Mouse (Mus musculus) liver, postnatal 0 days (tissue): Measurements from ENCODE around the gene Best1. TPM values are rescaled to one million over a fixed set of nuclear protein-coding genes. Genes with fewer than 3 reads are reported as not detected.

Source experiments
- ATAC-seq: fragments of 200-750 bp; cut with Nextera tagmentation; 2 replicates; pipeline ENCODE4 v1.8.0; 2017; ENCODE audit warnings: mild to moderate bottlenecking, moderate library complexity
- DNase-seq: peaks from one replicate; pipeline ENCODE4 v3.0.0-alpha.2; 2016
- H3K27ac ChIP-seq: fragments of 300-500 bp; sonication (generic); 2 replicates; pipeline ENCODE4 v1.5.1; 2014; ENCODE audit warnings: antibody characterized with exemption, moderate library complexity, mild to moderate bottlenecking, low read depth
- H3K27me3 ChIP-seq: fragments of 300-500 bp; sonication (generic); 2 replicates; pipeline ENCODE4 v1.6.1; 2014; ENCODE audit warnings: low read length, control low read depth, mixed read lengths; ENCODE audit not compliant: insufficient read depth
- H3K36me3 ChIP-seq: fragments of 300-500 bp; sonication (generic); replicated peaks from 2 replicates; pipeline ENCODE4 v1.6.1; 2014; ENCODE audit warnings: mild to moderate bottlenecking, control low read depth, low read length, moderate library complexity, mixed read lengths; ENCODE audit not compliant: insufficient read depth
- H3K4me1 ChIP-seq: fragments of 300-500 bp; sonication (generic); 2 replicates; pipeline ENCODE4 v1.6.1; 2014; ENCODE audit warnings: antibody characterized with exemption, mild to moderate bottlenecking, control low read depth; ENCODE audit not compliant: insufficient read depth
- H3K4me2 ChIP-seq: fragments of 300-500 bp; sonication (generic); 2 replicates; pipeline ENCODE4 v1.6.1; 2014; ENCODE audit warnings: low read depth, mild to moderate bottlenecking, low read length, moderate library complexity, mixed read lengths
- H3K4me3 ChIP-seq: fragments of 300-500 bp; sonication (generic); 2 replicates; pipeline ENCODE4 v1.5.1; 2014; ENCODE audit warnings: low read depth, low read length
- H3K9ac ChIP-seq: fragments of 300-500 bp; sonication (generic); replicated peaks from 2 replicates; pipeline ENCODE4 v1.6.1; 2014; ENCODE audit warnings: mild to moderate bottlenecking, moderate library complexity
- H3K9me3 ChIP-seq: fragments of 300-500 bp; sonication (generic); 2 replicates; pipeline ENCODE4 v1.6.1; 2016; ENCODE audit warnings: mild to moderate bottlenecking, control low read depth, low read length, mixed read lengths
- CTCF ChIP-seq: sonication (generic); IDR thresholded peaks from 2 replicates; pipeline ENCODE4 v1.5.1; 2016; ENCODE audit warnings: antibody characterized with exemption, low read depth
- EP300 ChIP-seq: IDR thresholded peaks from 2 replicates; pipeline ENCODE4 v1.6.1; 2016; ENCODE audit warnings: antibody characterized with exemption, low read depth, mild to moderate bottlenecking
- WGBS: fragments of 180-500 bp; shearing (Covaris S2); extraction: QIAGEN DNeasy Blood & Tissue Kit; methylation state at CpG from one replicate; pipeline ENCODE4 v1.1.7; 2014; ENCODE audit not compliant: insufficient replicate concordance; 5-methylcytosine and 5-hydroxymethylcytosine counted together
- polyA plus RNA-seq: library from polyadenylated mRNA; unstranded; fragments of >200 nt; fragmentation: Nextera tagmentation; extraction: Ambion mirVana; gene quantifications from 2 replicates; pipeline ENCODE4 v1.2.1, GENCODE M21; 2015

Gene Best1
- polyA plus RNA-seq, 1 experiment from 2014 or later: 0.13 TPM

- ATAC-seq: no peak
- 0 out of 2 replicates have a peak, but pooled peaks cover 3% of the 10 kb centered on the region for H3K9me3 ChIP-seq
- no peak for DNase-seq
- WGBS: 73% methylated on average over 2 of the region's 2 CpGs
- no peak overlapping the region for H3K9ac ChIP-seq
- H3K4me3 ChIP-seq: no peak overlapping the region
- no peak for TF ChIP-seq EP300
- no peak for TF ChIP-seq CTCF
- no peak overlapping the region for H3K27ac ChIP-seq
- no peak overlapping the region for H3K4me2 ChIP-seq
- no peaks in the 10 kb centered on the region for H3K36me3 ChIP-seq
- no peaks in the 10 kb centered on the region for H3K4me1 ChIP-seq
- H3K27me3 ChIP-seq: no peaks in the 10 kb centered on the region
Measured at GRCm38 (mm10) chr19:9998063-9998416, 3.4 kb downstream of the Best1 start.

- Histone ChIP-seq H3K27me3 (no peaks in the 10 kb centered on the region), H3K9me3 (0 out of 2 replicates have a peak, but pooled peaks cover 2% of the 10 kb centered on the region), H3K4me2 (no peak overlapping the region), H3K4me1 (no peaks in the 10 kb centered on the region), H3K9ac (no peak overlapping the region), H3K36me3 (no peaks in the 10 kb centered on the region), H3K27ac (no peak overlapping the region), H3K4me3 (no peak overlapping the region)
- TF ChIP-seq CTCF (no peak), EP300 (no peak)
- DNase-seq (no peak), ATAC-seq (no peak)
- 73% methylated on average over 12 of the region's 12 CpGs for WGBS
Measured at GRCm38 (mm10) chr19:9997204-9998062, 4.0 kb downstream of the Best1 start.

- Histone ChIP-seq H3K36me3 (no peaks in the 10 kb centered on the region), H3K4me2 (peak overlapping the region; percentile 16), H3K4me1 (peaks cover 14% of the 10 kb centered on the region), H3K4me3 (no peak overlapping the region), H3K9me3 (no peaks in the 10 kb centered on the region), H3K27me3 (no peaks in the 10 kb centered on the region), H3K9ac (no peak overlapping the region), H3K27ac (no peak overlapping the region)
- ATAC-seq (peak; percentile 79), DNase-seq (peak; percentile 90)
- WGBS: 9% methylated on average over 17 of the region's 17 CpGs
- TF ChIP-seq EP300: no peak
- peak; percentile 88 for TF ChIP-seq CTCF
Measured at GRCm38 (mm10) chr19:9993036-9993656, 8.3 kb downstream of the Best1 start.

GRCm38 (mm10) chr19:9992011-9992958 lies 9.1 kb downstream of the Best1 start:
- WGBS: 59% methylated on average over 26 of the region's 26 CpGs
- Histone ChIP-seq H3K27me3 (no peaks in the 10 kb centered on the region), H3K36me3 (no peaks in the 10 kb centered on the region), H3K27ac (no peak overlapping the region), H3K9me3 (no peaks in the 10 kb centered on the region), H3K4me2 (peak overlapping the region; percentile 16), H3K9ac (no peak overlapping the region), H3K4me1 (peaks cover 14% of the 10 kb centered on the region), H3K4me3 (no peak overlapping the region)
- ATAC-seq (no peak), DNase-seq (no peak)
- TF ChIP-seq EP300: no peak

GRCm38 (mm10) chr19:9991304-9991703 lies 10.1 kb downstream of the Best1 start:
- peaks cover 14% of the 10 kb centered on the region for H3K4me1 ChIP-seq
- no peak overlapping the region for H3K27ac ChIP-seq
- 0 out of 2 replicates have a peak, but pooled peaks cover 2% of the 10 kb centered on the region for H3K36me3 ChIP-seq
- H3K4me3 ChIP-seq: no peak overlapping the region
- H3K9ac ChIP-seq: no peak overlapping the region
- TF ChIP-seq EP300 (no peak), CTCF (peak; percentile 98)
- WGBS: 25% methylated on average over 5 of the region's 5 CpGs
- DNase-seq (peak; percentile 88), ATAC-seq (peak; percentile 24; the same call in 1 of the 2 replicates)
- no peak overlapping the region for H3K4me2 ChIP-seq
- no peaks in the 10 kb centered on the region for H3K9me3 ChIP-seq
- no peaks in the 10 kb centered on the region for H3K27me3 ChIP-seq

GRCm38 (mm10) chr19:9989884-9990256 lies 11.6 kb downstream of the Best1 start:
- H3K4me2 ChIP-seq: 0 out of 2 replicates have a peak overlapping the region, but pooled peaks have one; percentile 42
- no peaks in the 10 kb centered on the region for H3K27me3 ChIP-seq
- TF ChIP-seq EP300 (peak; percentile 80), CTCF (no peak)
- H3K4me1 ChIP-seq: peaks cover 14% of the 10 kb centered on the region
- H3K9ac ChIP-seq: no peak overlapping the region
- DNase-seq: no peak
- H3K9me3 ChIP-seq: no peaks in the 10 kb centered on the region
- no peak overlapping the region for H3K4me3 ChIP-seq
- H3K36me3 ChIP-seq: peaks cover 16% of the 10 kb centered on the region
- no peak for ATAC-seq
- H3K27ac ChIP-seq: no peak overlapping the region
